Mouse (Mus musculus): ENCODE results near the gene Frmd3. TPM values are rescaled to one million over a fixed set of nuclear protein-coding genes. Genes with fewer than 3 reads are reported as not detected.

Gene Frmd3
- polyA plus RNA-seq (2017; shearing (Covaris generic)), result not detected

GRCm38 (mm10) chr4:74013211-74014047 lies at the start of gene Frmd3:
TSS of gene Frmd3 (plus strand) at chr4:74013442.

GRCm38 (mm10) chr4:74242176-74242575 lies 228.9 kb downstream of the Frmd3 start, which contains the start of gene Kdm4c:
TSS of gene Kdm4c (plus strand) at chr4:74242497.

Other genes starting within 250 kb of the Frmd3 start
- not detected for gene Rasef, start 222.4 kb upstream of the Frmd3 start, polyA plus RNA-seq (2017; shearing (Covaris generic))
- not detected for gene Gm11758, start 137.2 kb upstream of the Frmd3 start, polyA plus RNA-seq (2017; shearing (Covaris generic))
- gene Gm11757, start 122.3 kb upstream of the Frmd3 start, polyA plus RNA-seq (2017; shearing (Covaris generic)), result not detected
- not detected for gene Gm13871, start 107.5 kb upstream of the Frmd3 start, polyA plus RNA-seq (2017; shearing (Covaris generic))
- gene Gm11756, start 92.7 kb upstream of the Frmd3 start, polyA plus RNA-seq (2017; shearing (Covaris generic)), result not detected
- not detected for gene 2310002L09Rik, start 62.6 kb upstream of the Frmd3 start, polyA plus RNA-seq (2017; shearing (Covaris generic))
- 49.6 TPM for gene Kdm4c, start 229.1 kb downstream of the Frmd3 start, polyA plus RNA-seq (2017; shearing (Covaris generic))